Mouse (Mus musculus) adrenal gland, adult 8-10 months (tissue): Measurements from ENCODE around the gene Gucy1b1. TPM values are rescaled to one million over a fixed set of nuclear protein-coding genes. Genes with fewer than 3 reads are reported as not detected.

ENCODE experiments used
- DNase-seq: peaks from one replicate; pipeline ENCODE4 v3.0.0; 2022
- total RNA-seq, 4 experiments: library from RNA; stranded (reverse); gene quantifications; 2 replicates each; pipeline ENCODE4 v1.2.4; 2022

Gene Gucy1b1
- total RNA-seq = 10 to 100 TPM in 3 of 4 experiments, 1 to 10 TPM in 1; 8.1 to 12.4 (median 10.6) TPM

DNA sequence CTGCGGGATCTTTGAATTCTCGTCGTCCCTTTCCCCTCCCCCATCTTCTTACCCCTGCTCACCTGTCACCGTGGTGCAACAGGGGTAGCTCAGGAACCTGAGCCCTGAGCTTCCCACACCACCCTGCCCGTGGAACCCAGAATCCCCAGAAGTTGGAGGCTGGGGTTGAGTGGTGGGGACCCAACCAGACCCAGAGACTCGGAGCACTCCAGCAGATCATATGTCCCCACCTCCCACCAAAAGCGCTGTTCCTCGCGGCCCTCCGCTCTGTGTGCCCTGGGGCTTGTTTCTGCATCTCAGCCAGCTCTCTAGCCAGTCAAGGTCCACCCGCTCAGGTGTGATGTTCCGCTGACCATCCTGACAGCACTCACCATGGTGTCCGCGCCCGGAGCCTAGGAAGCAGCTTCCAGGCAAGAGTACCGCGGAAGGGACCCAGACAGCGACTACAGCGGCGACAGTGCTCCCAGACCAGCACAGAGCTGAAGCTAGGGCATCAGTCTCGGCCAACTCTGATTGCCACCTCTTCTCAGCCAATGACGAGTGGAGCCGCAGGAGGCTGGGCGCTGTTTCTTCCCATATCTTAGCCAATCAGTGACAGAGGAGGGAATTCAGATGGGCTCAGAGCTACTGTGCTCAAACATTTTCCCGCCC lies at the start of gene Gucy1b1:
Gene Gucy1b1 (minus strand): TSS at position 489 of the 651 bp plus-strand sequence.
- DNase-seq = peak; percentile 29

- DNase-seq = no peak
Measured at GRCm38 (mm10) chr3:82118916-82119315, 44.4 kb upstream of the Gucy1b1 start.

GRCm38 (mm10) chr3:82112439-82112838 lies 38.0 kb upstream of the Gucy1b1 start:
- DNase-seq = peak; percentile 5

- DNase-seq = peak; percentile 5
Measured at GRCm38 (mm10) chr3:82111986-82112385, 37.5 kb upstream of the Gucy1b1 start.

GRCm38 (mm10) chr3:82108951-82109350 lies 34.5 kb upstream of the Gucy1b1 start:
- no peak for DNase-seq

DNA sequence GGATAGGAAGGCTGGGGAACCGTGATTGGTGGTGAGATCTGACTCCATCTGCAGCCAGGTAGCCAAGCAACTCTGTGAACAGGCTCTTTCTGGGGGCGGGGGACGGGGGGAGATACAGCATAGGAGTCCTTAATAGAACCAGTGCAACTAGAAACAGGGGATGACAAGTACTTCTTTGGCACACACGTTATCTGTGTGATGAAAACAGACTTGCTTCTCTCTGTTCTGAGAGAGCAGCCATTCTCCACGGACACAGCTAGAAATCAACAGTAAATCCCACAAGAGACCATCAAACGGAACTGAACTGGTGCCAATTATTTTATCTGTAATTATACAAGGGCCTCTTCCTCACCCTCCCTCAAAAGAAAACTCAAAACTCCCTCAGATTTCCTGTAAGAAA lies 29.7 kb upstream of the Gucy1b1 start:
- DNase-seq = no peak

- no peak for DNase-seq
Measured at GRCm38 (mm10) chr3:82099127-82099526, 24.6 kb upstream of the Gucy1b1 start.

GRCm38 (mm10) chr3:82096801-82097200 lies 22.3 kb upstream of the Gucy1b1 start:
- no peak for DNase-seq

GRCm38 (mm10) chr3:82073741-82074181 lies 728 bp downstream of the Gucy1b1 start:
- peak; percentile 6 for DNase-seq

DNA sequence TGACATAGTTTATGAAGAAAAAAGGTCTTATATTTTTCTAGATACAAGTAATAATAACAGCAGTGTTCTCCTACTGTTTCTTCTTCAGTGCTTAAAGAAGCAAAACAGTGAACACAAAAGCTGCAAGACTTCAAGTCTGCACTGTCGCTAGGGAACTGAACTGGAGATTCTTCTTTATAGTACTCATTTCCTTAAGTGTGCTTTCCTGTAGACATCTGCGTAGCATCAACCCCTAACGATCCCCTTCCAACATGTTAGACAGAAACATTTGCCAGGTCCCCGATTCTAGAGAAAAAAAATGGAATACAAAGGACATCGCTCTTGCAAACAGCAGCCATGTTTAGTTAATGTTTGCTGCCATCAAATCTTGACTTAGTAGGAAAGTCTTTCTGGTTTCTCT lies 6.7 kb downstream of the Gucy1b1 start:
- no peak for DNase-seq

DNA sequence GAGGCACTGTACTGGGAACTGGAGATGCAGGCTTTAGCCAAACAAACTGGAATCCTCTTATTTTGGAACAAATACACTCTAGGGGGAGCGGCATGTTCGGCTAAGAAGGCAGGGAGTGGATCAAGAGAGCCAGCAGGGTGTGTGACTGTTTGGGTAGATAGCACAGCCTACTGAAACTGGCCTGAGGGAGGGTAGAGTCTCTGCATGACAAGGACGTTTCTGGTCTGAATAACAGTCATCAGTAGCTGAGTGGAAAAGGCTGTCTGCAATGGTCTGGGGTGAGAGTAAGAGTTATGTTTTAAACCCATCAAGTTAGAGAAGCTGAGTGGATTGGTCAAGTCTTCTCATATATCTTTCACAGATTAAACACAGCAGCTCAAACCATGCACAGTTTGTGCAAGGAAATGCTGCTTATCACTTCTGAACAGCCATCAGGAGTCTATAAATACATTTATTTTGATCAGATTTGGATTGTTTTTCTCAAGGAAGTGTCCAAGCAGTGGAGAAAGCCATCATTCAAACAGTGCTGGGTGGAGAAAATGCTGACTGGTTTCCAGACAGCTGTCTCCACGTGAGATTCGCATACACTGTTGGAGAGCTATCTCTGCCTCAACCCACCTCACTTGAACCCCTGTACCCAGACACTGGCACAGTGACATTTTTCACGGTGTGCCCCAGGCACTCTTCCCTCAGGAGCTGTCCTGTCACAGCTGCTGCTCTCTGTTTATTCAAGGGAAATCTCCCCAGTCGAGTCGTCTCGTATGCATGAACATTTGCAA lies 12.9 kb downstream of the Gucy1b1 start:
- no peak for DNase-seq

DNA sequence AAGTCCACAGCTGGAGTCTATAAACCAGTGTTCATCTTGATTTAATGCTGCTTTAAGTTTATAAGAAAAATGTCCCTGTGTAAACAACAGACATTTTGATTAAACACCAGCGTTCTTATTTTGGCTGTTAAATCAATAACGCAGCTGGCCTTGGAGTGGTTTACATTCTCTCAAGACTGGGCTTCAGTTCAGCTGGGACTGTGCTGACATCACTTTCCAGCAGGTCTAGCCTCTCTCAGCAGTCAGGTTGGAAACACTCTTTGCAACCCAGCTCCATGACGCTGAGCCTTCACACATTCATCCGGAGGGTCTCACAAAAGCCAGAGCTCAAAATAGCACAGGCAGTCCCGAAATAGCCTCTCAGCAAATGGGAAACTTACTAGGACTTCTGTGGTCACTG lies 17.3 kb downstream of the Gucy1b1 start:
- DNase-seq = no peak

DNA sequence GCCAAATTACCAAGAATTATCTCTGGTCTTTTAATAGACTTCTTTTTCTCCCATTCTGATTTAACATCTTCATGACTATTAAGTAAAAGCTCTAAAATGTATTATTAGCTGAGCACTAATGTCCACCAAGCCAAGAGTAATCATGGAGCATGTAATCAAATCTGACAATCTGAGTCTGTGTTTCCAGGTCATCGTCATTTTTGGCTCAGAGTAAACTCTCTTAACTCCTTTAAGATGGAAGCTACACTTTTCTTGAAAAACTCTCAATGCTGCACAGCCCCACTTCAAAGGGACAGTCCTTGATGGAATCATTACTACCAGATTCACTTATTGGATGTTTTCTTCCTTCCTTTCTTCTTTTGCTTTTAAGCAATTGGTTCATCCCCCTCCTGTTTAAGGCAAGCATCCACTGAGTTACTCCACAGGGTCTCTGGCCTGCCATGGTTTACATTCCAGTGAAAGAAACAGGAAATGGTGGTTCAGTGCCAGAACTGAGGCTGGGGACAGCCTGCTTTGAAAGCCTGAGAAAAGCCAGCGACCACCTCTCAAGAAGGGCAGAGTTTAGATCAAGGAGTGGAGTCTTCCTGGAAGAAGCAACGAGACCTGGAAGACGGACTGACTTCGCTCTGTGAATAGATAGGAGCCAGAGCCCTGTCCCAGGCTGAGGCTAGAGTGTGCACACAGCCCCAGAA lies 20.1 kb downstream of the Gucy1b1 start:
- DNase-seq = no peak

- no peak for DNase-seq
Measured at GRCm38 (mm10) chr3:82052029-82052428, 22.5 kb downstream of the Gucy1b1 start.

DNA sequence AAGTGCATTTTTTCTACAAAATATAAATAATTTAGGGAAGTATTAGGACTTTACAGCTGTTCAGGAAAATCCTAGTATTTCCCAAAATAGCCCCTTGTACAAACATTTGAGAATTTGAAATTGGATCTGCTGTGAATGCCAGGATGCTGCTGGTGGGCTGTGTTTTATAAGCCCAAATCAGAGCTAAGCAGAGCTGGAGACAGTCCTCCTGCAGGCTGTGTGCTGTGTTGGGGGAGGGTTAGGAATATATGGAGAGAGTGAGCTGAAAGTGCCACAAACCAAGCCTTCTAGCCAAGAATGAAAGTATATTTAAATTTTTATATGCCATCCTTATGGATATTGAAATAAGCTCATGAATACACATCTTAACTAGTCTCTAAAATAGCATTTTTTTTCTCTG lies 23.0 kb downstream of the Gucy1b1 start:
- DNase-seq = no peak

DNA sequence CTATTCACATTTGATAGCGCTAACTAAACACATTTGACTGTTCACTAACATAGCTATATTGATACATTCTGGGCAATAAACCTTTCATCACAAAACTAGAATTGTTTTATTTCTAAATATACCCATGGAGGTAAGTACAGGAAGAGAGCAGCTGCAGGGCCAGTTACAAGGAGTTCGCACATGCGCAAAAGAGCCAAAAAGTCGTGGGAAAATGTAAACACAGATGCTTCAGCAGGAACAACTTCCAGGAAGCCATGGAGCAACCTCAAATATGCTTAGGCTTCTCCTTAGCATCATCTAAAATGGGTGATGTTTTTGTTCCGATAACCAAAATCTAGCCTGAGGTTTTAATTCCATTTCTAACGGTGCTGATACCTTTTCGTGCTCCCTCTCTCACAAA lies 25.8 kb downstream of the Gucy1b1 start:
- DNase-seq = no peak

- no peak for DNase-seq
Measured at GRCm38 (mm10) chr3:82048078-82048477, 26.4 kb downstream of the Gucy1b1 start.

- no peak for DNase-seq
Measured at GRCm38 (mm10) chr3:82047100-82047753, 27.3 kb downstream of the Gucy1b1 start.

GRCm38 (mm10) chr3:82046087-82046486 lies 28.4 kb downstream of the Gucy1b1 start:
- no peak for DNase-seq

DNA sequence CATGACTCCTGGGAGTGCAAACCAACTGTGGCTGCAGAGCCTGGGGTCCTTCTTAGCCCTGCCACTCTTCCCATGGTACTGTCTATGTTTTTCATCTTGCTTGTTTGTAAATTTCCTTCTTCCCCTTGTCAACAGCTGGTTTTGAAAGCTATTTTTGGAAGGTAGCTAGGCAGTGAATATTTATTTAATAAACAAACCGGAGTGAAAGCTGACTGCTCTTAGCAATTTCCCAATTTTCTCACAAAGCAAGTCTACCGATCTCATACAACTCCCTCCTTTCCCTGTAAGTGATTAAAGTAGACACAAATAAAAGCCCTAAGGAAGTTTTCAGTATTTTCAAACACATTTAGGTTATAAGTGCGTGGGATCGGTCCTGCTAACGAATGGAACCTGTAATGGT lies 29.6 kb downstream of the Gucy1b1 start:
- DNase-seq = no peak

GRCm38 (mm10) chr3:82043676-82044075 lies 30.8 kb downstream of the Gucy1b1 start:
- no peak for DNase-seq

GRCm38 (mm10) chr3:82036262-82037044 lies 38.0 kb downstream of the Gucy1b1 start:
- DNase-seq = no peak
